Mouse (Mus musculus) cerebellum, postnatal 36 days (tissue): ENCODE measurements around the gene Nedd9.

Experiments
- DNase-seq, 2 experiments: peaks; one replicate each; pipeline ENCODE4 v3.0.0; 2021 to 2022; ENCODE audit warnings: mixed read lengths in 2 of 2

Nedd9 gene

DNA sequence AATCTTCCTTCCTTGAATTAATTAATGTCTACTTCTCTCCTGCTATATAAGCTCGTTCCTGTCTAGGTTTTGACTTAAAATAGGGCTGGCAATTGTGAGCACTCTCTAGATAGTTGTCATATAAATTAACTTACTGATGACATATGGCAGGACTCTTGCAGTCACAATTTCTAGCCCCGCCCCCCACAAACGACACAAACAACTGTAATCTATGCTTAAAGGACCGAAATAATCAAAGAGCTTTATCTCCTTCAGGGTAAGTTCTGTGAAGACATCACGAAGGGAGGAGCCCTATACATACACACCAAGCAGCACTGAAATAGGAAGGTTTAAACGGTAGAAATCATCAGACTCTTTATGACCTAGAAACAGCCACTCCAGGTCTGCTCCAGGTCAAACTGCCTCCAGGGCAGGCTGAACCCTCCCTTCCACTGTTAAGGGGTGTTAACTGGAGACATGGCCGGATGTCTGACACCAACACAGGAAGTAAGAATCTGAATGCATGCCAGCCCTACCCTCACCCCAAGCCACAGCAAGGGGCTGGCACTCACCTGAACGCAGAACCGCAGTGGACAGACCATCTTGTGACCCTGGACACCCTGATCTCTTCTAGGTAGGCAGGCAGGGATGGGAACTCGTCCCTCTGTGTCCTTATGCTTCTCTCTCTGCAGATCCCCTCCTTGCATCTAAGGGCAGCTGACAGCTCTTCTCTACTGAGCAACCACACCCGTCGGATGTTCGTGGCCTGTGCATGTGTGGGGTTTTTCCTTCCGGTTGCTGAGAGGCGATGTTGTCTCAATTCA, at the start of gene Nedd9:
Nedd9 (minus strand) TSS at position 757 of the 803 bp plus-strand sequence.
- DNase-seq = no peak

DNA sequence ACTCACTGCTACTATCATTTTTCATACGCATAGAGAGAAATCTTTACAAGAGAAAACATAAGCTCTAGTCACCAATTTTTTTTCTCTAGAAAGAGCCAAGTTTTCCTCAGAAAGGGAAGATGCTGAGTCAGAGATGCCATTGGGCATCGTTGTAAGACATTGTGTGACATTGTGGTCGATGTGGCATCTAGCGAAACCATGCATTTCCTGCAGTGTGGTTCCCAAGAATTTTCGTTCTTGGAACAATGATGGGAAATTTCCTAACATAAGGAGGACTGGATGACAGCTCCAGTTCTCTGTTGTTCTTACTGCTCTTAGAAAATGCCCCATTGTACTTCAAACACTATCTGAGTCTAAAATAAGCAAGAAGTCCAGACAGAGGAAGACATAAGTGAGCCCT, 45.5 kb upstream of the Nedd9 start:
- no peak for DNase-seq

DNA sequence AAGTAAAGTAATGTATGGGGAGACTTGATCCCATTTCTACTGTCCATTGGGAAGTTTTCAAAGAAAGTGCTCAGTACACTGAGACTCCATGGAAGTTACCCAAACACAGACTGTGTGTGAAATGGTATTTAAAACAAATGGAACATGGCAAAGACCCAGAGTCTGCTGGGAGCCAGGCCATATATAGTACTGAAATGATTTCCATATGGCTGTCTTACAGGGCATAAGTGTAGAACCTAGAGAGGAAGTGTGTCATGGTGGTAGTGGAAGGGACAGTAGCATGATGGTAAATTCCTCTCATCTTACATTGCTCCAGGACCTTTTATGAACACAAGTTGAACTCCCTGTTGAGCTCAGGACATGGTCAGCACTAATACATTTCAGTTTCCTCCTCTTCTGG, 43.2 kb upstream of the Nedd9 start:
- DNase-seq = no peak

DNA sequence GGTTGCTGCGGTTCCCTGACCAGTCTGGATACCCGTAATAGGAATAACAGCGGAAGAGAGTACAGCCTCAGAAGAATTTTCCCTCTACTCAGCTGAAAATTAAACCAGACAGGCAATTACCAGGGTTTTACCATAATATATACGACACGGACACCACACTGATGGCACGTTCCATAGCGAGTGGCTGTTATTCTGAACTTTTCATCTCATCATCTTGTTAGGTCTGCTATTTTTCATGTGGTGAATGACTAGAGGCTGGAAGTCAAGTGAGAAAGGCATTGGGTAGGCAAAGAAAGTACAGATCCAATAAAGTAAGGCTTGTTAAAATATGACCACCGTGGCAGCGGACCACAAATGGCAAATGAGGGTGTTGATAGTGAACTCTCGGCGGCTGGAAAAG, 37.0 kb upstream of the Nedd9 start:
- no peak for DNase-seq

DNA sequence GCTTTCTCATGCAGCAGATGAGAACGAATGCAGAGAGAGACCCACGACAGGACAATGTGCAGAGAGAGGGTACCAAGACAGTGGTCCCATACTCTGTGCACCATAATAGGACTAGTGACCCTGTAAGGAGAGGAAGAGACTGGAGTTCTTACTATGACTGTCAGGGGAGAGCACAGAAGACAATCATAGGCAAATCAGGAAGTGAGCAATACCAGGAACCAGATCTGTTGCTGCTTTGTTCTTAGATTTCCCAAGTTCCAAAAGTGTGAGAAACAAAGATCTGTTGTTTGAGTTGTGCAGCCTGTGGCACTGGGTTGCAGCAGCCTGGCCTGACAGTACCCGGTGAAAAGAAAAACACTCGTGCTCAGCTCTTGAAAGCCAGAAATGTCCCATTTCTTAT, 34.1 kb upstream of the Nedd9 start:
- no peak for DNase-seq

DNA sequence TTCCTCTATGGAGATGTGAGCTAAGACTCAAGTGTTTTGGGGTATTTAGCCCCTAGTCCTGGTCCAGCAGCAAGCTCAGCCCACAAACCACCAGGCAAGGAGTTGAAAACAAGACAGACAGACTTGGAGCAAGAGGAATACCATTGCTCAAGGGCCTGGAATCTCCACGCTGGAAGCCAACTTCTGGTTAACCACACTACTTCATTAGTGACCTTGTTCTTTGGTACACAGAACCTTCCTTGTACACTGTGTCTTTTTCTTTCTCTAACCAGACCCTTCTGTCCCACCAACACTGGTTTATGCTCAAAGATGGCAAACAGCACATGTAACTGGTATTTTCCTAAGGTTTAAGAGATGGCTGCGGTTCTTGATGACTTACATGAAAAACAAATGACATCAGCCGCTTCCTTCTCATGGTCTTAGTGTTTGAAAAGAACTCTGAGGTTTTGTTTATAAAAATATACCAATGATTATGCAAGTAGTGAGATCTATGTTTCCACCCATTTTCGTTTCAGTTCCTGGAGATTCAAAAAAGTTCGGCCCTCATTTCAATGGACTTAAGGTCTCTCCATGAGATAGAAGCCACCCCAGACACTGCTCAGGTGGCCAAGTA, 33.5 kb upstream of the Nedd9 start:
- no peak for DNase-seq

DNA sequence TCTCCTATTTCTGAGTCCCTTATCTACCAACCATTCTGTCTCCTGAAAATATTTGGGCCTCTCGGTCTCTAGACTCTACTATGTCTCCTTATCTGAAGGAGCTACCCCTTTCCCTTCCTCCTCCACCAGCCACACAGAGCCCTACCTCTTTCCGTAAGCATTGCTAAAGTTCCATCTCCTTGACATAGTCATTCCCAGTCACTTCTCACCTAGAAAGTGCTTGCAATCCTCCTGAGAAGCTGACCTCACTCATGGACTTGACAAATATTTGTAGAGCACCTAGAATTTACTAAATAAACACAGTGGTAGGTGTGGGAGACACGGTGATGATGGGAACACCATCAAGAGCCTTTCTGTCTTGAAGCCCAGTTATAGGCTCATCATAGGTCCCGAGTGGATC, 32.6 kb upstream of the Nedd9 start:
- DNase-seq = no peak

DNA sequence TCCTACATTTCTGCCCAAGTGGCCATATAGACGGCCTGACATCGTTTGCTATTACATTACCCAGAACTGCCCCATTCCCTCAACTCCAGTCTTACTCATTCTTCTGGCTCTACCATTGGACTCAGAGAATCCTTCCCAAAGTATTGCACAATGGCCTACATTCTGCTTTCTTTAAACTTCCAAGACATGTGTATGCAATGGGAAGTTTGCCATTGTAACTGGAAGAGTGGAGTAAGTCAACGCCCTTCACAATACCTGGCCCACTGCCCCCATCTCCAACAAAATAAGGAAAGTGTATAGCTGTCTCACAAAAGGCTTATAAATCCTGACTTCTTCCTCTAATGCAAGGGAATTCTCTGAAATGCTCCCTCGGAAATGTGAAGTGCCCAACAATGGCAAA, 30.0 kb upstream of the Nedd9 start:
- no peak for DNase-seq

DNA sequence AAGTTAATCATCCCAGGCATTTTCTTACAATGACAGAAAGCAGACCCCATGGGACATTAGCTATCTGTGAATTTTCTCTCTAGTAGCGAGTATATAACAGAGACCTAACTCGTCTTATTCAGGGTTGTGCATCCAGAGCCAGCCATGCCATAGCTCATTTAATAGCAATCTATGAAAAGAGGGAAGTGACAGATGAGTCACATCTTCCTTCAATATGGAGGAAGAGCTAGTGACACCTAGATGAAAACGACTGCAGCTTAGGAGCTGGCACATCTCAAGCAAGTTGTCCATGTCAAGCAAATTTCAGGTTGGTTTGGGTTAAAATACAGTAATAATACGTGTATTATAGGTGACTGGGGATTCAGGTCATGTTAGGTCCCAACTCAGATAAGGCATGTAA, 28.6 kb upstream of the Nedd9 start:
- DNase-seq = no peak

DNA sequence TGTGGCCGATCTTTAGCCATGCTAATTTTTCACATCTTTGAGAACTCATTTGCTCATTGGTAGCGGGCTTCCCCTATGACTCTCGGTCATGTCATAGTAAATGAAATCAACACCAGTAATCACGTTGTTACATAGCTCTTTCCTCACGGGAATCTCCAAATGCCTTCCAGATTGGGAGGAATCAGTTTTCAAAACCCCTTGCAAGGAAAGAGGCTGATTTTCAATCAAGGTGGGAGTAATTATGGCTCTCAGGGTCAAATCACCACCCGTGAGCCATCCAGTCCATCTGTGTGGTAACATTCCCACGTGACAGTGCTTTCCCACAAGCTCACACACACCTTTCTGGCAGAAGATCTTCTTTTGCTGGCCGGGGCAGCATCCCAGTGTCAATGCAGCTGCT, 27.8 kb upstream of the Nedd9 start:
- DNase-seq = no peak

DNA sequence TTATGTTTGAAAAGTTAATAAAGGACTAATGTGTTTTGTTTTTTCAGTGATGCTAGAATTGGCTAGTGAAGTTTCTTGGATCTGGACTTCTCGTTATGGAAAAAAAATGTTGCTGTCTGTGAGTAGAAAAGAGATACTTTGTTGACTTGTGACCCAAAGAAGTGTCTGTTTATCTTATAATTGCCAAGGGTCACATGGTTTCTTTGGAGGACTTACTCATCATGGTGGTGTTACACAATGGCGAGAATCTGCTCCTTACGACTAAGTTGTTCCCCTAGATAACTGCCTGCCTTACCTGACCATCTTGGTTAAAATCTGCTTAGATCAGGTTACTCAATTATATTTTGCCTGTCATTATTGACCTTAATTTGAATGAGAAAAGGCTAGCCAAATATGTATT, 26.3 kb upstream of the Nedd9 start:
- DNase-seq = no peak

DNA sequence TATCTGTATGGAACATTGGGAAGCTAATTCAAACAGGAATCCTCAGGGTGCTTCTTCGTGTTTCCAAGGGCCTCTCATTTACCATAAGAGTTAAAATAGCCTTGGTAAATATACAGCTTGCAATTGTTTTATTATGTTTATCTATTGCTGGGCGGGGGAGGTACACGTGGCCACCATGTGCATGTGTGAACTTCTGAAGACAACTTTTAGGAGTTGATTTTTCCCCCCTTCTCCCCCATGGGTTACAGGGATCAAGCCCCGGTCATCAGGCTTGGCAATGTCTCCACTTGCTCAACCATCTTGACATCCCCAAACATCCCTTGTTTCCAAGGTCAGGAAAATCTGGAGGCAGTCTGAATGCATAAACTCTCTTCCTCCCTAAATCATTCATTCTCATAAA, 25.1 kb upstream of the Nedd9 start:
- DNase-seq = no peak

DNA sequence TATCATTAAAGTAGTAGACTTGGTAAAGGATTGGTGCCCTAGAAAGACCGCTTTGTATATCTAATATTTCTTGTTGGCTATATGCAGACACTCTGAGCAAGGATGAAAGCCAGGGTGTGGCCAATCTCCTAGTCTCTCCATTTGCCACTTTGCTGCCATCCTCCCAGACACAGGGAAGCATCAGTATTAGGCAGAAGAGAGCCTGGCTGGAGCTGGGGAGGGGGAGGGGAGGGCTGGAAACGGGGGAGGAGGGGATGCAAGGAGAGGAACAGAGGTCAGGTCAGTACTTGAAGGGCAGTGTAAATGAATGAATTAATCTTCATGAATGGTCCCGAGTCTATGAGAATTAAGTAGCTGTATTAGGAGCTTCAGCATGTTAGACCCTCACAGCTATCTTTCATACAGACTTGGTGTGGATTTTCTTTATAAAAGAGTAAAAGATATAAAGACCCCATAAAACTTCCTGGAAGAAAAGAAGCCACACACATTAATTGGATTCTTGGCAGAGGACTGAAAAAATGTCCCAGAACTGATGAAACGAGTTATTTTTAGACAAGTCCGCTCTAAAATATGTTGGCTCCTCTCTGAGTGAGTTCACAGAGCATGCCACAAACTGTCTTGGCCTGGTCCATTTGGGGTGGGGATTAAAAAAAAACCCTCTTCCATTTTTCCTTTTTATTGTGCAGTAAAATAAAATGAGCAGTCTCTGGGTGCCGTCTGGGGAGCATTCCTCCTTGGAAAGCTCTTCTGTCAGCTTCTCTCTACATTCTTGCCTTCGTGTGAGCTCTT, 23.7 kb upstream of the Nedd9 start:
- DNase-seq = no peak

DNA sequence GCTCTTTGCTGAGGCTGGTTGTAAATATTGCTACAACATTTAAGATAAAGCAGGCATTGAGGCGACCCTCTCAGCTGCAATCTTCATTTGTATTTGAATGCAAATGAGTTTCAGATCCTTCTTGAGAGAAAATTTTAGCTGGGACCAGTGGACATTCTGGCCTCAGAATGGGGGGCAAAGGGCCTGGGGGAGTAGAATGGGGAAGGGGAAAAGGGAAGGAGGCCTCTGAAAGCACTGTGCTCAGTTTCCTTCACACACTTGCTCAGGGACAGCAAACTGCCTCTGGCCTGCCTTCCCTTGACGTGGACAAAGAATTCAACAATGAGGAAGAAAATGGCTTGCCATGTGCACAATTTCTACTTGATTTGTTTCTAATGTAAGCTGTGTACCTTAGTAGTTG, 18.4 kb upstream of the Nedd9 start:
- DNase-seq = no peak

DNA sequence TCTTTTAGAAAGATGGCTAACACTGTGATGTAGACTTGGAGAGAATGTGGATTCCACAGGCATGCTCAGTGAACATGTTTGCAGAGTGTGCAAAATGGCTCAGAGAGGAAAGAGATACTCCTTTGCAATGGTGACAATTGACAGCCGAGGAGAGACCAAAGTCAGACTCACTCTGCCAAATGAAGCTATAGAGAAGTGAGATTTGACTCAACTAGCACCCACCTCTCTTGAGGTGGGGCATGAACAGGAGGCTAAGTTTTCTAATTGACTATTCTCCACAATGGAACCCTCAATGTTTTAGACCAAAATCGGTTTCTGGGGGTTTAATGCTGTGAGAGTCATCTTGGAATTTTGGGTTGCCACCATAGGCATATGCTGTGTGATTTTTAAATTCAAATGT, 17.8 kb upstream of the Nedd9 start:
- no peak for DNase-seq

DNA sequence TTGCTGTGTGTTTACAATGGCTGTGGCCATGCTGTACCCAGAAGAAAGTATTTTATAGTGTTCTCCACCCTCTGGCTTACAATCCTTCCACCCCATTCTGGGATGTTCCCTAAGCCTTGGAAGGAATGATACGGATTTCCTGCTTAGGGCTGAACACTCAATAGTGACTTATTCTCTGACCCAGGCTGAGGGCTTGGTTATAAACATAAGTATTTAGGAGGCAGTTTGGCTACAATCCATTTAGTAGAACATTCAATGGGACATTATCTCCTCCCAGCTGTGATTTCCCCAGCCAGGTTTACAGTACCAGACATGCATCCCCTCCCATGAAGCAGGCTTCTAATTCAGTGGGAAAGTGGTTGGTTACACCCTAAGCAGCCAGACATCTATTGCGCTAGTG, 17.3 kb upstream of the Nedd9 start:
- DNase-seq = no peak

DNA sequence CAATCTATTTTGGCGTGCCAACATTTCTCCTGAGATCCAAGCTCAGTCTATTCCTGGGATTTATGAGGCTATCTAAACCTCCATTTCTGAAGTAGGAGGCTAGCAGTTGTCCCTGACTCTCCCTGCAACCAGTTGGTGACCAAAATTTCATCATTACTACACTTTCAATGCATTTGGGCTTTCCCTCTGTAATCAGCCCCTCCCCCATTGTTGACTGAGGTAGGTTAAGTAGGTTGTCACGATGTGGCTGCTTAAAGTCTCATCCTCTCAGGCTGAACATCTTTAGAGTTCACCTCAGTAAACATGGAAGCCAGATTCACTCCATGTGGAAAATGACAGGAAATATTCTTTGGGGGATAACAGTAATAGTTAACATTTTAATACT, 15.7 kb upstream of the Nedd9 start:
- no peak for DNase-seq

DNA sequence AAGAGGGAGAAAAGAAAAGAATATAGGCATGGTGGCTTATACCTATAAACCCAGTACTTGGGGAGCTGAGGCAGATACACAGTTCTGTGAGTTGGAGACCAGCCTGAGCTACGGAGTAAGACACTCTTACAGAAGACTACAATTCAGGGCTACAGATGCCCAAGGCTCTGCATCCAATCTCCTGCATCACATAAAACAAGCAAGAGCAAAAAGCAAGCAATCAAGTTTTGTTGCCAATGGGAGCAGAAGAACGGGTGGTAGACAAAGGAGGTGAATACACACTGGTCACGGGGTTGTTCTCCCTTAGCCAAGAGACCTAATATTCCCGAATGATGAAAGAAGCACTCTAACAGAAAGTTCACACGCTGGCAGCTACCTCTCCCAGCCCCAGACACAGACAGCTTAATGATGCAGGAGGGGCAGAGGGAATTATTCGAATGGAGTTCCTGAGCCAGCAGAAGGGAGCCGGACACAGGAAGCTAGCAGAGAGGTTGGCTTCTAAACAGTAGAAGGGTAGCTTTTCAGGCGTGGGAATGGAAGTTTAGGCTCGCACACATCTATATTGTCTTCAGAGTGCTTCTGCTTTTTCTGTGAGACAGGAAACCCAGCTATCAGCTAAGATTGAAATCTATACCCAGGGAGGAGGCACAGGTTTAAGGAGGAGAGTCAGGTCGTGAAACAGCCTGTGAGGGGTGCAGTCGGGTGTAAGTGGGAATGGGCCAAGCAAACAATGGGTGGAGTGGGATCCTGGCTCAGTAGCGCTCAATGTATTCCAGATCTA, 15.2 kb upstream of the Nedd9 start:
- no peak for DNase-seq

DNA sequence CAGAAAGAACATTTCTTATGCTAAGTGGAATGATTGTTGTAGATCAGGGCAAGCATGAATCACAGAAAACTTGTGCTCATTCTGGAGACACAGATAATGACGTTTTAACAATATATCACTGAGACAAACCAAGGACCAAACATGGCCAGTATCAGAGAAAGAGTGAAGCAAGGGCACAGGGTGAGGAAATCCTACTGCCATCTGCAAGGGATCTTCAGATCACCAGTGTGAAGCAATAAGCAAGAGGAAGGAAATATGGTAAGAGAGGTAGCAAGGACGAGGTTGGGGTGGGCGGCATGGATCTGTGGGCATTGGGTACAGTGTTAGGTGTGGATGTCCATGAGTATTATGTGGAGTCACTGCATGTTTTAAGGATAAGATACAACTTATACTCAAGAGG, 13.6 kb upstream of the Nedd9 start:
- no peak for DNase-seq

DNA sequence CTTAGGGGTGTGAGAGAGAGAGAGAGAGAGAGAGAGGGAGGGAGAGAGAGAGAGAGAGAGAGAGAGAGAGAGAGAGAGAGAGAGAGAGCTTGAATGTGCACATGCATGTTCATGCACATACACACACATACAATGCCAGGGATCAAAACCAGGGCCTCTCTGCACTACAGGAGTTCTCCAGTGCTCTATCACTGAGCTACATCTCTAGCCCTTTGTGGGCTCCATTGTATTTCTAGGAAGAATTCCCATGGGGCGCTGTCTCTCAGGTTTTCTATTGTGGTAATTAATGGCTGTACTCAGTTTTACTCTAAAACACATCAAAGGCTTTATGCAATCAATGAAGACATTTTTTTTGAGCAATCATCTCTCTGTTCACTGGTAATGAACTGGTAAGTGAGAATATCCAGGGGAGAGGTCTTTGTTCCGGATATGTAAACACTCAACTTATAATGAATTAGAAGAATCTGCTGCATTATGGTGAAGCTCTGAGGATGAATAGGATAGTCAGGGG, 11.5 kb upstream of the Nedd9 start:
- no peak for DNase-seq

DNA sequence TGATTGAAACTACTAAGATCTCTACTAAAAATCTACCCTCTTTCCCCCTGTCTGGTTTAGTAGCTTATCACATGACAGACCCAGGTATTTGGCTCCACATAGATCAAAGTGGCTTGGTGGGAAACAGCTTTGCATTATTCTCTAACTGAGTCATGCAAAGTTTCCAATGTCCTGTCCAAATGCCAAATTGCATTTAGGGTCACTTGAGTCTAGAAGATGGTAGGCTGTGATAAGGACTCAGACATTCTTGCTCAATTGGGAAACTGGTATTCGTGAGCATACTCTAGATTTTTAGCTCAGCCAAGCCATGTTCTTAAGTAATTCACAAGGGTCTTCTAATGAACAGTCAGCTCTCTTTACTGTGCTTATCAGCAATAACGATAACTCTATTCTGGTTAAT, 7.5 kb upstream of the Nedd9 start:
- no peak for DNase-seq

DNA sequence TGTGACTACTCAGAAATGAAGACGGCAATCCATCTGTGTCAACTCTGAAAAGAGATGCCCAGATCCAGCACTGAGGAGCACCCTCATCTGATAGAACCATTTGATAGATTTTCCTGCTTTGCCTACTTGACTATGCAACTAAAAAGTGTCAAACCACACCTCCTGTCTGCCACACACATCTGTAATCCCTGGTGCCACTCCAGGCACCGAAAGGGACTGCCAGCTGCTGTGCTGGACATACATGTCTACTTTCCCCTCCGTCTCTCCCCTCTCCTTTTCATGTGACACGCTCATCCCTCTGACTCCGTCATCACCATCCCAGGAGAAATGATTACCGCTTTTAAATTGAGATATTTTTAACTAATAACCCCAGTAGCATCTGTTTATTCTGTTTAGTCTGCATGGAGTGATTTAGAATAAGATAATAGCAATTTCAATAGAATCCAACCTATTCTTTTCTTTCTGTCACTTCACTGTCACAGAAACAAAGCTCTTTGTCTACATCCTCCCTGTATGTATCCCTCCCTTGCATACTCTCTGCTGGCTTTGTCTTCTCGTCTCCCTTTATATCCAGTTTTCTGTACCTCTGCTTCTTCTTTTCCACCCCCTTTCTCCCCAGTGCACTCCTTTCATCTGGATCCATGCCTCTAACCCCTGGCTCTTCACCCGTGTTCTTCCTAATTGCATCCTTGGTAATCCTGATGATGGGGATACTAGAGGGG, 5.0 kb upstream of the Nedd9 start:
- DNase-seq = no peak
